Mouse (Mus musculus): ENCODE results near the gene Fh1. TPM values are rescaled to one million over a fixed set of nuclear protein-coding genes. Genes with fewer than 3 reads are reported as not detected.

The Fh1 gene
- polyA plus RNA-seq, 3 experiments from 2014 or later: 48.1 to 114 (median 67.1) TPM

GRCm38 (mm10) chr1:175619814-175620431, 5.5 kb downstream of the Fh1 start, which contains the start of gene Kmo:
Gene Kmo (plus strand): TSS chr1:175620381.
- no peak for ATAC-seq

GRCm38 (mm10) chr1:175614992-175615391, 10.4 kb downstream of the Fh1 start:
- ATAC-seq: no peak

- no peak for ATAC-seq
Measured at GRCm38 (mm10) chr1:175608708-175609107, 16.7 kb downstream of the Fh1 start.

- no peak for ATAC-seq
Measured at GRCm38 (mm10) chr1:175607838-175608585, 17.4 kb downstream of the Fh1 start.

- ATAC-seq: no peak
Measured at GRCm38 (mm10) chr1:175607308-175607707, 18.1 kb downstream of the Fh1 start.

GRCm38 (mm10) chr1:175603390-175603789, 22.0 kb downstream of the Fh1 start:
- ATAC-seq: no peak

- no peak for ATAC-seq
Measured at GRCm38 (mm10) chr1:175602231-175602630, 23.2 kb downstream of the Fh1 start.

- ATAC-seq: no peak
Measured at GRCm38 (mm10) chr1:175592832-175593231, 32.6 kb downstream of the Fh1 start.

GRCm38 (mm10) chr1:175586656-175587055, 38.8 kb downstream of the Fh1 start:
- ATAC-seq: no peak

- ATAC-seq: no peak
Measured at GRCm38 (mm10) chr1:175585267-175585666, 40.2 kb downstream of the Fh1 start.

- no peak for ATAC-seq
Measured at GRCm38 (mm10) chr1:175582799-175583198, 42.6 kb downstream of the Fh1 start.

GRCm38 (mm10) chr1:175580346-175580745, 45.1 kb downstream of the Fh1 start:
- no peak for ATAC-seq

GRCm38 (mm10) chr1:175579598-175580235, 45.7 kb downstream of the Fh1 start:
- no peak for ATAC-seq

GRCm38 (mm10) chr1:175578425-175579096, 46.9 kb downstream of the Fh1 start:
- ATAC-seq: no peak

- ATAC-seq: no peak
Measured at GRCm38 (mm10) chr1:175574129-175574528, 51.3 kb downstream of the Fh1 start.

GRCm38 (mm10) chr1:175565579-175566103, 59.8 kb downstream of the Fh1 start:
- ATAC-seq: no peak

- no peak for ATAC-seq
Measured at GRCm38 (mm10) chr1:175564321-175564720, 61.1 kb downstream of the Fh1 start.

- no peak for ATAC-seq
Measured at GRCm38 (mm10) chr1:175562379-175562778, 63.1 kb downstream of the Fh1 start.

GRCm38 (mm10) chr1:175561806-175562205, 63.6 kb downstream of the Fh1 start:
- no peak for ATAC-seq

GRCm38 (mm10) chr1:175554641-175555040, 70.8 kb downstream of the Fh1 start:
- ATAC-seq: no peak

- ATAC-seq: no peak
Measured at GRCm38 (mm10) chr1:175552474-175552873, 73.0 kb downstream of the Fh1 start.

- ATAC-seq: no peak
Measured at GRCm38 (mm10) chr1:175550586-175550985, 74.8 kb downstream of the Fh1 start.

Measured in inflammation-experienced regulatory T-cells, adult 6 months (primary cell).